Mouse (Mus musculus) c-Kit-negative CD71-positive TER-119-positive erythroid progenitor cells, embryonic 14.5 days (primary cell): Measurements from ENCODE around the gene Ankfn1.

Source experiments
- DNase-seq: peaks from one replicate; pipeline ENCODE4 v3.0.0-alpha.2; 2013; ENCODE audit warnings: low read depth, low spot score

Ankfn1 gene

GRCm38 (mm10) chr11:89676922-89677321 lies 100.5 kb downstream of the Ankfn1 start:
- DNase-seq = no peak

- DNase-seq = no peak
Measured at GRCm38 (mm10) chr11:89673916-89674507, 103.4 kb downstream of the Ankfn1 start.

GRCm38 (mm10) chr11:89672510-89673085 lies 104.9 kb downstream of the Ankfn1 start:
- no peak for DNase-seq

DNA sequence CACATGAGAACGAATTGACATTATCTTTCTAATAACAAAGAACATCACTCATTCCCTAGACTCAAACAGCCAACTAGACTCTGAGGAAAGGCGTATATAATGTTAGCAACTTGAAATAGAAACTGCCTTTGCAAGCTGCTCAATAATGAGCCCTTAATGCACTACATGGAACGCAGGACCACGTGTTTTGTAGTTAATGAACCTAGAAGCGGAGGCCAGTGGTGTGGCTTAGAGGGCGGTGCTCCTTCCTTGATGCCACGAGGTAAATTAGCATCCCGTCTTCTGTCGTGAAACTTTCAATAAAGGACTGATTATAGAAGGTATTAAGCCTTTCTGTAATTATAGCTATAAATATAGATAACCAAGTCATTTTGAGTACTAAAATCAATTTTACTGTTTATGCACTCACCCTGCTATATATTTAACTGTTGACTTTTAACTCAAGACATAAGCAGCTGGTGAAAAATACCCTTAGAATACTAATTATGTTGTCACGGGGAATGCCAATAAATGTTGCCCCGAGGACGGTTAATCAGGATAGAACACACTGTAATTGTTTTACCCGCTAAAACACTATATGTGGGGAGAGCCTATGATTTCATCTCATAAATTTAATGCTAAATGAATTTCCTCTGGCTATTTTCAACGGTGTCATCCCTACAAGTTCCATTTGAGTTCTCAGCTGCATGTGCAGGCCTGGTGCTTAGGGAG lies 112.1 kb downstream of the Ankfn1 start:
- no peak for DNase-seq

- DNase-seq = no peak
Measured at GRCm38 (mm10) chr11:89659048-89659447, 118.4 kb downstream of the Ankfn1 start.

DNA sequence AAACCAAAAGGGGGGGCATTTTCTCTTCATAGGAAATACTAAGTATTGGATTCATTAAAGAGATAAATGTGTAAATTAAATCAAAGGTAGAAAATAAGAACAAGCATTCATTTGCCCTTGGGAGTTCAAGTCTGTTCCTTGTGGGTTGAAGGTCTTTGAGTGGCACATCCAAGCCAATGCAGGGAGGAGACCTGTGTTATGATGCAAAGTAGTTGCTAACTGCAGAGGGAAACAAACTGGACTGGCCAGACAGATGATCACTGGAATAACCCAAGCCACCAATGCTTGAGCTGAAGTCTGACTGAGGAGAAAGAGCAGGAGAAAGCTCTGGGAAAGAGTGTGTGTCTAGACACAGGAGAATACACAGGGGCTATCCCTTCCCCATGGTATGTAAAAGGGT lies 120.9 kb downstream of the Ankfn1 start:
- no peak for DNase-seq

DNA sequence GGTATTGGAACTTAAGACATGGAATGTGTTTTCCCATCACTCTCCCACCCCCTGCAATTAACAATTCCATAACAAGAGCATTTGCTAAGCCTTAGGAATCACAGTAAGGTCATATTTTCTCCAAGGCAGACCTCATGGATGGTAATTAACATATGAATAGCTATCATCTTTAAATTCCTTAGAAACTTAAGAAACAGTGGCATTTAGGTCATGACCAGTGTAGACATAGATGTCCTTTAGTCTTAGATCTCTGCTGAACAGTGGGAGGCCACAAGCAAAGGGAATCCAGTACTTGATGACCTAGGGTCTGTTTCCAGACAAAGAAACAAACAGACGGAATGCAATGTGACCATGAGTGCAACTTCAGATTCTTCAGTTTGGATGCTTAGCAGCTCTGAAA lies 141.7 kb downstream of the Ankfn1 start:
- no peak for DNase-seq

DNA sequence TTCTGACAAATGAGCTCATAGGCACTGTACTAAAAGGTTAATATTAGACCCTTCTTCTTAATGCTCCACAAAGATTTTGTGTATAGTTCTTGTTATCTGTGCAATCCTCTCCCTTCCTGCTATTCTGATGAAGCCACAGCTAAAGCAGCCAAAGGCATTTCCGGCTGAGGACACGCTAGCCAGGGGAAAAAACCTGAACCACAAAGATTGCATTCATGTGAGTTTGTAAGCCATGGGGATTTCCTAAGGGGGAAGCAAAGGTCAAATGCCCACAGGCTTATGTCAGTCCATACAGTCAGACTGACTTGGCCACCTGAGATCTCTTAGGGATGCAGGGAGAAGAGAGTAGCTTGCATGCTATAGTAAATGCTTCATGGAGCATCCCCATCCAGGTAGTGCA lies 146.1 kb downstream of the Ankfn1 start:
- DNase-seq = no peak

DNA sequence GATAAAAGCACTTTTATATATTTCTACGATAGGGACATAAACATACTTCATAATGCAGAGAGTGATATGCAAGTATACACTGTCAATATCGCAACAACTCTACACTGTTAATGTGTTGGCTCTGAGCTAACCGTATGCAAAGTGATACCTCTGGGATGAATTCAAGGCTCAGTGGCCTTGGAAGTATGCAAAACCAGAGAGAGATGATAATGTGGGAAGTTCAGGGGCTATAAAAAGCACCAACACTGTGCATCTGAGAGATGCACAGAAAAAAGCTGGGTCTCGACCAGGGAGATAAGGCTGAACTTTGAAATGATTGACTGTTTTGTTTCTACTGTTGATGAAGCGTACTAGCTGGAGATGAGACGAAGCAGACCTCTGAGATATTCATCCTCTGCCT lies 148.9 kb downstream of the Ankfn1 start:
- no peak for DNase-seq

GRCm38 (mm10) chr11:89627232-89627631 lies 150.2 kb downstream of the Ankfn1 start:
- DNase-seq = no peak

DNA sequence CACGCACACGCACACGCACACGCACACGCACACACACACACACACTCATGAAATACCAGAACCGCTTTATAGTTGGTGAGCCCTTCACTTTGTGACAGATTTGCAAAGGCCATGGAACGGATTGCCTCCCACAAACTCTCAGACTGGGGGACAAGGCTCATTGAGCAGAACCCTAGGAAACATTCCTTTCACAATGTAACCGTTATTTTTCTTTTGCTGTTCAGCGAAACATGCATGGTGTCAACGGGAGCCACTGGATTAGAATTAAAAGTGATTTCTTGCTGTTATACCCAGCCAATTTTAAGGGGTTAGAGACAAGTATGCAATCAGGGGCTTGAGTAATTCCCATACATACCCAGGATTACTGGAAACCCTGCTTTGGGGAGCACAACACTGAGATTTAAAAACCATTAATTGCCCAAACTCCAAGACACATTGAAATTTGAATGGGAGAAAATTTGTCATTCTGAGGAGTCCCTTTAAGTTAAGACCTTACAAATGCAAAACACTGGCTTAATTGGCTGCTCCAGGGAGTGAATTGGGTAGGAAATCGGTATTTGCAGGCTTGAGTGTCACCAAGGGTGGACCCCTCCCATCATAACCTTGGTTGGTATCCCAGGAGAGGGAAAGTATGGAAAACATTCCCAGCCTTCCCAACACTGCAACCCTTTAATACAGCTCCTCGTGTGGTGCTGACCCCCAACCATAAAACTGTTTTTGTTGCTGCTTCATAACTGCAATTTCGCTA lies 153.6 kb downstream of the Ankfn1 start:
- DNase-seq = no peak

GRCm38 (mm10) chr11:89619955-89620354 lies 157.5 kb downstream of the Ankfn1 start:
- DNase-seq = no peak

DNA sequence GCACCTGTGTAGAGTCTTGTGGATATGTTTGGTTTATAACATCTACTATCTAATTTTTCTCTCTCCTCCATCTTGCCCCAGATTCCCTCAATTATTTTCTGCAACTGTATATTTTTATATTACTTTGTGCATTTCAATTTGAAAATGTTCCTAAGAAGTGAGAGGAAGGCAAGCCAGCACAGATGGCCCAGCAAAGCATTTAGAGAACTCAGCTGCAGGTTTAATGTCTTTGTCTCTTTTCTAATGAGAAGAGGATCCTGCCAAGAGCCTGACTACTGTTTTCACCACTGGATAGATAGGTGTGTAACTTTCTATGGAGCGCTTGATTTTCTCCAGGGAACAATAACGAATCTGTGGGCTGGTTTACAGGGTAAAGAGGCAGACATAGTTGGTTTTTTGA lies 161.6 kb downstream of the Ankfn1 start:
- no peak for DNase-seq

GRCm38 (mm10) chr11:89611596-89611995 lies 165.9 kb downstream of the Ankfn1 start:
- no peak for DNase-seq

DNA sequence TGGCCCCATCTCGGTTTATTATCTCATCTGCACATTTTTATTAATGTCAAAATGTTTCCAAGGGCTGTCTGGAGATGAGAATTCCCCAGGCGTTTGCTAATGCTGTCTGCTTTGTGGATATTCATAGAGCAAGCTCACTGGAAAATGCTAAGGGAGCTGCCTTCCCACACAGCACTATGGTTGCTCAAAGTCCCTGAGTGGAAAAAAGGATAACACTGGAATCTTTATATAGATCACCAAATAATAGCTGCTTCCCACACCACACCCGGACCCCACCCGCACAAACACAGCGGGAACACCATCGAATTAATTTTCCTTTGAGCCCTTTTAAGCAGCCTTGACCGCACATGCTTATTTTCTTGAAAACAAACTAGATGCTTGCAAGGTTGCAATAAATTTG lies 169.4 kb downstream of the Ankfn1 start:
- DNase-seq = no peak

DNA sequence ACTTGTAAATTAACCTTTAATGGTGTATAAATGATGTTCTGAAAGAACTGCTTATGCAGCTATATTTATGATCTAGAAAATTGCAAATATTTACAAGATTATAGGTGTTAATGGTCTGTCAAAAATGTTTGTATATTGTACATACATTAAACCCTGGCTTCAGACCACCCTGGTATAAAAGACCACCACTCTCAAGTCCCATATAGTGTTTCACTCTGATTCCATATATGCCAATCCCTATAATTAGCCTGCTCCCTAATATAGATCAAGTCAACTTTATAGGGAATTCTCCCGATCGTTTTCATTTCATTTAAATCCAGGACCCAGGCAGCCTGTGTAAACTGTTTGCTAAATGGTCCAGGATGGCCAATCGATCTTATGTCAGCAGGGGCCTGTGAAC lies 170.2 kb downstream of the Ankfn1 start:
- DNase-seq = no peak

GRCm38 (mm10) chr11:89606346-89606745 lies 171.1 kb downstream of the Ankfn1 start:
- DNase-seq = no peak

DNA sequence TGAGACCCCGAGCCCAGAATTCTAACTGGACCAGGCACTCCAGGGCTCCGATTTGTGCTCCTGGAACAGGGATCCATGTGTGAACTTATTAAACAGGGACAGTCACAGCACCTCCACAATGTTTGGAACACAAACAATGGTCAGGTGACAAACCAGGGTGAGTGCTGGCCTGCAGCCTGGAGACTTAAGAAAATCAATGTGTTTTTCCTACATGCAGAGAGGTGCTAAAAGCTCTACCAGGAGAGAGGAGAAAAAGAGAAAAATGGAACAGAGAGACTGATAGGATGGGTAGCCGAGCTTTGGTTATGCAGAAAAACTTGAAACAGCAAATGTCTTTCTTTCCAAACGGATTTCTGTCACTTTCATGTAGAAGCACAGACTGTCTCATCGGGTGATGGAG lies 174.5 kb downstream of the Ankfn1 start:
- no peak for DNase-seq

- no peak for DNase-seq
Measured at GRCm38 (mm10) chr11:89600921-89601515, 176.4 kb downstream of the Ankfn1 start.

GRCm38 (mm10) chr11:89590273-89590874 lies 187.1 kb downstream of the Ankfn1 start:
- DNase-seq = no peak

GRCm38 (mm10) chr11:89586341-89586740 lies 191.1 kb downstream of the Ankfn1 start:
- no peak for DNase-seq

GRCm38 (mm10) chr11:89579826-89580225 lies 197.6 kb downstream of the Ankfn1 start:
- DNase-seq = no peak
